In the genomic region with DNA sequence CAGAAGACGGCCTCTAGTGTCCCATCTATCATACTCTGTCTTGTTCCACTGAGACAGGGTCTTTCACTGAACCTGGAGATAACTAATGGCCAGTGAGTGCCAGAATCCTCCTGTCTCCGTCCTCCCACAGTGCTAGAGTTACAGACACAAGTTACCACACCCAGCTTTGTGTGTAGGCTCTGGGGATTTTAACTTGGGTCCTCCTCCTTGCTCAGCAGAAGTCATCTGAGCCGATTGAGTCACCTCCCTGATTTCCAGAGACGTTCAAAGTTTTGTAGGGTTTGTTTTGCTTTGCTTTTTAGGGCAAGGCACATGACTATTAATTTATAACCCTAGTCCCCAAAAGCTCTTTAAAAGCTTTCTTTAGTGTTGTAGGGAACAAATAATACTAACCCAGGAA, we compare ENCODE assay signal across 18 mouse cellular contexts. TPM values are rescaled to one million over a fixed set of nuclear protein-coding genes. Genes with fewer than 3 reads are reported as not detected.
DNase-seq lines count a peak whose midpoint lies in the region; ATAC-seq and TF ChIP-seq lines count a peak whose summit lies in the region.
"Had no signal": no experiment of that assay in that cellular context is flagged by ENCODE, and none has a peak within 500 bp of the region (broad histone marks: within the 10 kb centered on the region; RNA-seq: fewer than 3 reads in every experiment).

No protein-coding gene starts in this region.

- no peak overlapping the region for H3K9ac ChIP-seq in kidney, embryonic 14.5 days (ENCODE audit: low read depth, low read length)
- H3K9ac ChIP-seq in liver, embryonic 16.5 days (ENCODE audit: low read depth, low read length) = no peak overlapping the region
- H3K9ac ChIP-seq: heart, embryonic 15.5 days; midbrain, embryonic 15.5 days had no signal

- peak overlapping the region; percentile 25 for H3ac ChIP-seq in C2C12 (ENCODE audit: control insufficient read depth, insufficient read length, low read depth)

- no peaks in the 10 kb centered on the region for H3K27me3 ChIP-seq in kidney, embryonic 14.5 days (ENCODE audit: control insufficient read depth, insufficient read depth, low read length)
- H3K27me3 ChIP-seq in C2C12 (ENCODE audit: control insufficient read depth, insufficient read depth, insufficient read length) = no peaks in the 10 kb centered on the region
- no peaks in the 10 kb centered on the region for H3K27me3 ChIP-seq in liver, embryonic 16.5 days (ENCODE audit: control insufficient read depth, insufficient read depth, low read depth, low read length)
- H3K27me3 ChIP-seq: heart, embryonic 15.5 days; midbrain, embryonic 15.5 days had no signal

- no peak overlapping the region for H3K4me3 ChIP-seq in kidney, embryonic 14.5 days (ENCODE audit: low read length)
- no peak overlapping the region for H3K4me3 ChIP-seq in C2C12 (ENCODE audit: insufficient read depth, poor library complexity, severe bottlenecking)
- H3K4me3 ChIP-seq in liver, embryonic 16.5 days (ENCODE audit: low read depth, low read length) = no peak overlapping the region
- H3K4me3 ChIP-seq: forebrain, embryonic 10.5 days; heart, embryonic 15.5 days; left cerebral cortex, adult 2 months; limb, embryonic 10.5 days; midbrain, embryonic 15.5 days had no signal

- WGBS in kidney, embryonic 14.5 days = 25% methylated on average over 4 of the region's 4 CpGs
- WGBS in liver, embryonic 16.5 days (ENCODE audit: insufficient replicate concordance) = 32% methylated on average over 4 of the region's 4 CpGs

- no peak for DNase-seq in kidney, postnatal 25 days
- DNase-seq in 3T3-L1 (ENCODE audit: low read depth, low spot score) = peak; percentile 86
- no peak for DNase-seq in cerebellum, postnatal 10 days
- no peak for DNase-seq in thymus, postnatal 0 days (ENCODE audit: low spot score)
- DNase-seq: adrenal gland, postnatal 25 days; cerebellum, adult 9-10 months; kidney, postnatal 14 days; lung, adult 2 months; retina, postnatal 1 day had no signal

- no peaks in the 10 kb centered on the region for H3K79me3 ChIP-seq in C2C12 (ENCODE audit: low read depth)

- no peaks in the 10 kb centered on the region for H3K79me2 ChIP-seq in C2C12 (ENCODE audit: control insufficient read depth, insufficient read depth)

- H3K4me2 ChIP-seq in kidney, embryonic 14.5 days (replicated peaks; ENCODE audit: low read depth, low read length) = no peak overlapping the region
- no peak overlapping the region for H3K4me2 ChIP-seq in liver, embryonic 16.5 days (ENCODE audit: low read depth, low read length)
- H3K4me2 ChIP-seq: heart, embryonic 15.5 days; midbrain, embryonic 15.5 days had no signal

- no peaks in the 10 kb centered on the region for H3K4me1 ChIP-seq in kidney, embryonic 14.5 days (ENCODE audit: control insufficient read depth, insufficient read depth, low read length)
- H3K4me1 ChIP-seq in liver, embryonic 16.5 days (ENCODE audit: control insufficient read depth, low read depth, low read length) = peaks cover 51% of the 10 kb centered on the region
- H3K4me1 ChIP-seq: midbrain, embryonic 15.5 days had no signal

- no peak for TF ChIP-seq CTCF in C2C12 (IDR thresholded peaks at IDR 0.05; ENCODE audit: control insufficient read depth, insufficient read depth, insufficient read length)

- peak; percentile 53; the same call in 1 of the 2 replicates for ATAC-seq in kidney, embryonic 14.5 days (ENCODE audit: low FRiP score, low TSS enrichment)
- ATAC-seq in liver, embryonic 16.5 days (ENCODE audit: low read depth) = no peak
- ATAC-seq: inflammation-experienced regulatory T-cells, adult 6 months; midbrain, embryonic 15.5 days had no signal

- H3K9me3 ChIP-seq in kidney, embryonic 14.5 days (ENCODE audit: control insufficient read depth, low read length) = no peaks in the 10 kb centered on the region
- no peaks in the 10 kb centered on the region for H3K9me3 ChIP-seq in liver, embryonic 16.5 days (replicated peaks; ENCODE audit: control insufficient read depth, low read length)
- H3K9me3 ChIP-seq: forebrain, embryonic 10.5 days; heart, embryonic 15.5 days; limb, embryonic 10.5 days; midbrain, embryonic 15.5 days had no signal

- no peaks in the 10 kb centered on the region for H3K36me3 ChIP-seq in kidney, embryonic 14.5 days (ENCODE audit: control insufficient read depth, insufficient read depth, low read length)
- H3K36me3 ChIP-seq in C2C12 (ENCODE audit: control insufficient read depth, insufficient read depth) = peaks cover 6% of the 10 kb centered on the region
- H3K36me3 ChIP-seq in liver, embryonic 16.5 days (ENCODE audit: control insufficient read depth, insufficient read depth) = no peaks in the 10 kb centered on the region
- H3K36me3 ChIP-seq: forebrain, embryonic 10.5 days; heart, embryonic 15.5 days; limb, embryonic 10.5 days; midbrain, embryonic 15.5 days had no signal

- H3K27ac ChIP-seq in kidney, embryonic 14.5 days (ENCODE audit: low read depth, low read length) = no peak overlapping the region
- H3K27ac ChIP-seq in liver, embryonic 16.5 days (ENCODE audit: low read length) = peak overlapping the region; percentile 32; the same call in 1 of the 2 replicates
- H3K27ac ChIP-seq: forebrain, embryonic 10.5 days; heart, embryonic 15.5 days; left cerebral cortex, adult 2 months; limb, embryonic 10.5 days; midbrain, embryonic 15.5 days had no signal

TF ChIP-seq in C2C12, 6 proteins besides CTCF, POLR2A, EP300 and RAD21:
- peak; percentile 4 for TF ChIP-seq MAX (IDR thresholded peaks at IDR 0.05)
- TF ChIP-seq MYOD1 (IDR thresholded peaks at IDR 0.05; ENCODE audit: control insufficient read depth, insufficient read length, low read depth) = no peak
- peak; percentile 45 for TF ChIP-seq CEBPB (IDR thresholded peaks at IDR 0.05; ENCODE audit: low read depth)
- TF ChIP-seq FOSL1 (IDR thresholded peaks at IDR 0.05; ENCODE audit: insufficient read depth, low read length, poor library complexity, severe bottlenecking) = peak; percentile 11
- peak; percentile 59 for TF ChIP-seq USF1 (IDR thresholded peaks at IDR 0.05; ENCODE audit: low read depth)
TF ChIP-seq in C2C12: peak in this region for 4.

RNA-seq across cellular contexts. Expression of gene Sh3glb1, which starts 41.0 kb away (rescaled TPM):
- polyA plus RNA-seq in kidney, embryonic 14.5 days (2014; fragmentation: Nextera tagmentation; extraction: Ambion mirVana) = 82.7 and 94.3 TPM in 2 replicates
- polyA plus RNA-seq in C2C12 (2012; fragmentation: generic; extraction: Trizol) = 106 TPM
- 78.8 and 83.3 TPM in 2 replicates for polyA plus RNA-seq in liver, embryonic 16.5 days (2015; fragmentation: Nextera tagmentation; extraction: Ambion mirVana)
- polyA plus RNA-seq in thymus, postnatal 0 days (2015; fragmentation: Nextera tagmentation; extraction: Ambion mirVana) = 158 and 162 TPM in 2 replicates
